Mouse (Mus musculus) limb, embryonic 15.5 days (tissue): Measurements from ENCODE around the gene Cep128. TPM values are rescaled to one million over a fixed set of nuclear protein-coding genes. Genes with fewer than 3 reads are reported as not detected.

ENCODE experiments used
- ATAC-seq: fragments of 200-750 bp; cut with Nextera tagmentation; 2 replicates; pipeline ENCODE4 v1.8.0; 2017; ENCODE audit warnings: low read depth, moderate TSS enrichment; ENCODE audit not compliant: insufficient number of reproducible peaks, low FRiP score, low TSS enrichment
- H3K27ac ChIP-seq: fragments of 300-500 bp; sonication (generic); 2 replicates; pipeline ENCODE4 v1.5.1; 2015; ENCODE audit warnings: moderate library complexity, mild to moderate bottlenecking, inconsistent platforms
- H3K27me3 ChIP-seq: fragments of 300-500 bp; sonication (generic); 2 replicates; pipeline ENCODE4 v1.6.1; 2015; ENCODE audit warnings: inconsistent platforms
- H3K36me3 ChIP-seq: fragments of 300-500 bp; sonication (generic); 2 replicates; pipeline ENCODE4 v1.6.1; 2015; ENCODE audit warnings: inconsistent platforms
- H3K4me1 ChIP-seq: fragments of 300-500 bp; sonication (generic); 2 replicates; pipeline ENCODE4 v1.6.1; 2015; ENCODE audit warnings: inconsistent platforms
- H3K4me2 ChIP-seq: fragments of 300-500 bp; sonication (generic); 2 replicates; pipeline ENCODE4 v1.6.1; 2015; ENCODE audit warnings: mild to moderate bottlenecking, inconsistent platforms
- H3K4me3 ChIP-seq: fragments of 300-500 bp; sonication (generic); 2 replicates; pipeline ENCODE4 v1.5.1; 2015; ENCODE audit warnings: mild to moderate bottlenecking, inconsistent platforms
- H3K9ac ChIP-seq: fragments of 300-500 bp; sonication (generic); 2 replicates; pipeline ENCODE4 v1.6.1; 2015; ENCODE audit warnings: inconsistent platforms
- H3K9me3 ChIP-seq: fragments of 300-500 bp; sonication (generic); 2 replicates; pipeline ENCODE4 v1.6.1; 2016; ENCODE audit warnings: inconsistent platforms
- WGBS: fragments of 180-500 bp; shearing (Covaris S2); methylation state at CpG from one replicate; pipeline ENCODE4 v1.1.7; 2015; 5-methylcytosine and 5-hydroxymethylcytosine counted together
- polyA plus RNA-seq: library from polyadenylated mRNA; unstranded; fragments of >200 nt; fragmentation: Nextera tagmentation; extraction: Ambion mirVana; gene quantifications from 2 replicates; pipeline ENCODE4 v1.2.1, GENCODE M21; 2015

Cep128 gene
- polyA plus RNA-seq = 7.6 and 8.4 TPM in 2 replicates

GRCm38 (mm10) chr12:91384281-91385017 lies at the start of gene Cep128, which contains the start of gene Tshr:
Gene Cep128, minus strand, starts transcription at chr12:91384409.
Gene Tshr, plus strand, starts transcription at chr12:91384563.
- H3K4me1 ChIP-seq = 0 out of 2 replicates have a peak, but pooled peaks cover 6% of the 10 kb centered on the region
- H3K36me3 ChIP-seq = no peaks in the 10 kb centered on the region
- no peaks in the 10 kb centered on the region for H3K9me3 ChIP-seq
- H3K27me3 ChIP-seq = no peaks in the 10 kb centered on the region
- H3K4me3 ChIP-seq = peak within 1 kb of the TSS; percentile 66
- no peak within 1 kb of the TSS for H3K27ac ChIP-seq
- peak; percentile 100 for ATAC-seq
- H3K9ac ChIP-seq = peak within 1 kb of the TSS; percentile 50
- peak within 1 kb of the TSS; percentile 92 for H3K4me2 ChIP-seq
- WGBS = under 1% methylated on average over 27 of the region's 27 CpGs

DNA sequence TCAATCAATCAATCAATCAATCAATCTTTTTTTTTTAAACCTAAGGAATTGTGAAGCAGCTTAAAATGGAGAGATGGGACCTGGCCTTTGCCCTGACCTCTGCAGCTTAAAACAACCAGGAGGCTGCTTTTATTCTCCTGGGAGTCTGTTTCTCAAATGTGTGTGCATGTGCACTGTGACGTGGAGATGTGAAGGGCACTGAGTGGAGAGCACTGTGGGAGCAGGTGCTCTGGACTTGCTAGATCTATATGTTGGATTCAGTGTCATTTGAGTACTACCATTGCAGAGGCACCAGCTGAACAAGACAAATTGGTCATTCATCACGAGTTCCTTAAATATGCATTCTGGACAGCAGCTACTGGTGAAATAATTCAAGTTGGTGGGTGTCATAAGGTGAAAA lies 42.9 kb upstream of the Cep128 start:
- WGBS = 64% methylated on average over 2 of the region's 2 CpGs
- no peaks in the 10 kb centered on the region for H3K9me3 ChIP-seq

DNA sequence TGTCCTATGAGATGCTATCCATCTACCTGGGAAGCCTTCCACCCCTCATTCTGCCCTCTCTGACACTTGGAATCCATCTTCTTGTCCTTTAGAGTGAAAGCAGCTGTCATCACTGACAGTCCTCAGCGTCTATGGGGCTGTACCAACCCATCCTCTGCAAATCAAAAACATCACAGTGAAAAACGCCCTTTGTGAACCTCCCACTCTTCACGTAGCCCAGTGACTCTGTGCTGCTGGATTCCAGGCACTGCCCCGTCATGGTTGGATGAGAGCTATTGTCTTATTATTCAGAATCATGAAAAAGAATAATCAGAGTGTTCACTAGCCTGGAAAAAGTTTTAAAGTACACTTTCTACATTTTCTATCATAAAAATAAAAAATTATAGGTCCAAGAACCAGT lies 42.3 kb upstream of the Cep128 start:
- Histone ChIP-seq H3K4me2 (no peak overlapping the region), H3K4me1 (no peaks in the 10 kb centered on the region), H3K27ac (no peak overlapping the region), H3K36me3 (no peaks in the 10 kb centered on the region), H3K27me3 (no peaks in the 10 kb centered on the region), H3K9me3 (no peaks in the 10 kb centered on the region), H3K4me3 (no peak overlapping the region), H3K9ac (no peak overlapping the region)
- WGBS = 53% methylated on average over 4 of the region's 4 CpGs
- no peak for ATAC-seq

More for the DNA sequence above, 42.9 kb upstream of the Cep128 start:
- H3K36me3 ChIP-seq = no peaks in the 10 kb centered on the region
- ATAC-seq = no peak
- no peak overlapping the region for H3K4me3 ChIP-seq
- H3K4me2 ChIP-seq = no peak overlapping the region
- H3K4me1 ChIP-seq = no peaks in the 10 kb centered on the region
- no peak overlapping the region for H3K9ac ChIP-seq
- no peak overlapping the region for H3K27ac ChIP-seq
- no peaks in the 10 kb centered on the region for H3K27me3 ChIP-seq

GRCm38 (mm10) chr12:91423125-91423820 lies 39.1 kb upstream of the Cep128 start:
- ATAC-seq = no peak
- WGBS = 76% methylated on average over 11 of the region's 11 CpGs
- no peak overlapping the region for H3K4me2 ChIP-seq

GRCm38 (mm10) chr12:91421272-91421671 lies 37.1 kb upstream of the Cep128 start:
- H3K9ac ChIP-seq = no peak overlapping the region
- H3K9me3 ChIP-seq = no peaks in the 10 kb centered on the region
- no peak for ATAC-seq
- H3K4me3 ChIP-seq = no peak overlapping the region
- WGBS = 35% methylated on average over 9 of the region's 9 CpGs
- H3K36me3 ChIP-seq = no peaks in the 10 kb centered on the region
- no peaks in the 10 kb centered on the region for H3K27me3 ChIP-seq
- no peak overlapping the region for H3K4me2 ChIP-seq
- H3K4me1 ChIP-seq = no peaks in the 10 kb centered on the region
- no peak overlapping the region for H3K27ac ChIP-seq

More at GRCm38 (mm10) chr12:91423125-91423820, 39.1 kb upstream of the Cep128 start:
- Histone ChIP-seq H3K27ac (no peak overlapping the region), H3K27me3 (no peaks in the 10 kb centered on the region), H3K9me3 (no peaks in the 10 kb centered on the region), H3K4me3 (no peak overlapping the region), H3K36me3 (no peaks in the 10 kb centered on the region), H3K4me1 (no peaks in the 10 kb centered on the region), H3K9ac (no peak overlapping the region)

DNA sequence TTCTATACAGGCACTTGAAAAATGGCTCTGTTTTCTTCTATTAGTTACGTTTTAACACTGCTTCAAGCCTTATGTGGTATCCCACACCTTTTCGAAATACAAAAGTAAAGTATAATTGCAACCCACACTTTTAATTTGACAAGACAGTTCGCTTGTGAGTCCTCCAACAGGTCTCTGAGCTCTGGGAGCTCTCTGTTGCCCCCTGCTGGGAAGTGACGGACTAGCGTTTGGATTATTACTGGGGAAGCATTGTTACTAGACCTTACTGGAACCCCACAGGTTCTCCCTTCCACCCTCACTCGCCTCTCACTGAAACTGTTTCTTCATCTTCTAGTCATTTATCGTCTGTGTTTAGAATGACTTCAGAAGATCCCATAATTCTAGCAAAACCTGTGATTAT lies 34.6 kb upstream of the Cep128 start:
- Histone ChIP-seq H3K4me1 (no peaks in the 10 kb centered on the region), H3K4me2 (no peak overlapping the region), H3K9ac (no peak overlapping the region), H3K27me3 (no peaks in the 10 kb centered on the region), H3K36me3 (no peaks in the 10 kb centered on the region), H3K9me3 (no peaks in the 10 kb centered on the region), H3K27ac (no peak overlapping the region), H3K4me3 (no peak overlapping the region)
- 47% methylated on average over 7 of the region's 7 CpGs for WGBS
- no peak for ATAC-seq

DNA sequence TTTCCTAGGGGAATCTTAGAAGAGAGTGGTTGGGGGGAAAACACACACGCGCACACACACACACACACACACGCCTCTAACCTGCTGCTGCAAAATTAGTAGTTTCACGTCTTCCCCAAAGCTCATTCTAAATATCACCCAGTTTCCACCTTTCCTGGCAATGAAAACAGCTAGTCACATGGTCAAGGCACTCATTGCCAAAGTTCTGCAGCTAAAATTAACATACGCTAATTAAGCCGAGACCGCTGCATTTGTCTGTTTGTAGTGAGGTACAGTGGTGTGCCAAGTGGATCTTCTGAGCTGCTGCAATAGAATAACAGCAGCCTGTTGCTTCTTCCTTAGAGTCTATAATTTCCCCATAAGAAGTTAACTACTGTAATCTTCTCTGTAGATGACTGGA lies 32.6 kb upstream of the Cep128 start:
- no peak overlapping the region for H3K4me2 ChIP-seq

GRCm38 (mm10) chr12:91415112-91415511 lies 30.9 kb upstream of the Cep128 start:
- 76% methylated on average over 6 of the region's 6 CpGs for WGBS
- Histone ChIP-seq H3K36me3 (no peaks in the 10 kb centered on the region), H3K4me1 (no peaks in the 10 kb centered on the region), H3K9ac (no peak overlapping the region), H3K27ac (no peak overlapping the region), H3K4me3 (no peak overlapping the region), H3K9me3 (no peaks in the 10 kb centered on the region), H3K27me3 (no peaks in the 10 kb centered on the region), H3K4me2 (no peak overlapping the region)
- ATAC-seq = no peak

More for the DNA sequence above, 32.6 kb upstream of the Cep128 start:
- Histone ChIP-seq H3K4me3 (no peak overlapping the region), H3K9ac (no peak overlapping the region), H3K9me3 (no peaks in the 10 kb centered on the region), H3K36me3 (no peaks in the 10 kb centered on the region), H3K27ac (no peak overlapping the region), H3K27me3 (no peaks in the 10 kb centered on the region), H3K4me1 (no peaks in the 10 kb centered on the region)
- no peak for ATAC-seq
- 87% methylated on average over 7 of the region's 7 CpGs for WGBS

GRCm38 (mm10) chr12:91412461-91413182 lies 28.4 kb upstream of the Cep128 start:
- no peak for ATAC-seq
- H3K4me3 ChIP-seq = no peak overlapping the region
- no peaks in the 10 kb centered on the region for H3K4me1 ChIP-seq
- H3K9ac ChIP-seq = no peak overlapping the region
- no peaks in the 10 kb centered on the region for H3K9me3 ChIP-seq
- no peak overlapping the region for H3K27ac ChIP-seq
- no peak overlapping the region for H3K4me2 ChIP-seq
- H3K27me3 ChIP-seq = no peaks in the 10 kb centered on the region
- WGBS = 35% methylated on average over 7 of the region's 7 CpGs
- H3K36me3 ChIP-seq = no peaks in the 10 kb centered on the region

- Histone ChIP-seq H3K36me3 (no peaks in the 10 kb centered on the region), H3K9me3 (no peaks in the 10 kb centered on the region), H3K27ac (no peak overlapping the region), H3K4me2 (no peak overlapping the region), H3K4me1 (no peaks in the 10 kb centered on the region), H3K4me3 (no peak overlapping the region), H3K9ac (no peak overlapping the region), H3K27me3 (no peaks in the 10 kb centered on the region)
- 78% methylated on average over 4 of the region's 4 CpGs for WGBS
- no peak for ATAC-seq
Measured at GRCm38 (mm10) chr12:91410306-91410705, 26.1 kb upstream of the Cep128 start.

DNA sequence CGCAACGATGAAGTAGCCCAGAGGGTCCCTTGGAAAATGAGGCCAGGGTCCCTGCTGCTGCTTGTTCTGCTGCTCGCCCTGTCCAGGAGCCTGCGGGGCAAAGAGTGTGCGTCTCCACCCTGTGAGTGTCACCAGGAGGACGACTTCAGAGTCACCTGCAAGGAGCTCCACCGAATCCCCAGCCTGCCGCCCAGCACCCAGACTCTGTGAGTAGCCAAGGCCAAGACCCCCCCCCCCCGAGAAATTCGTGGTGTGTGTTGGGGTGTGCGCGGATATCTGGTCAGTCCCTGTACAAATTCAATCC lies 16.8 kb upstream of the Cep128 start:
- Histone ChIP-seq H3K9me3 (no peaks in the 10 kb centered on the region), H3K4me2 (peak overlapping the region; percentile 86), H3K4me1 (peaks cover 4% of the 10 kb centered on the region; the same call in 1 of the 2 replicates), H3K27me3 (peaks cover 15% of the 10 kb centered on the region; the same call in 1 of the 2 replicates), H3K36me3 (no peaks in the 10 kb centered on the region), H3K27ac (no peak overlapping the region), H3K9ac (no peak overlapping the region; the same call in 1 of the 2 replicates), H3K4me3 (peak overlapping the region; percentile 51)
- no peak for ATAC-seq
- 8% methylated on average over 12 of the region's 12 CpGs for WGBS
